Mouse (Mus musculus) limb, embryonic 12.5 days (tissue): ENCODE results near the gene Khnyn. TPM values are rescaled to one million over a fixed set of nuclear protein-coding genes. Genes with fewer than 3 reads are reported as not detected.

Source experiments
- ATAC-seq: fragments of 200-750 bp; cut with Nextera tagmentation; 2 replicates; pipeline ENCODE4 v1.8.0; 2017; ENCODE audit warnings: low read depth, moderate TSS enrichment; ENCODE audit not compliant: insufficient number of reproducible peaks, insufficient read depth, low FRiP score, low TSS enrichment
- H3K27ac ChIP-seq: fragments of 300-500 bp; sonication (generic); 2 replicates; pipeline ENCODE4 v1.5.1; 2016; ENCODE audit warnings: mild to moderate bottlenecking, moderate library complexity
- H3K27me3 ChIP-seq: fragments of 300-500 bp; sonication (generic); 2 replicates; pipeline ENCODE4 v1.6.1; 2016; ENCODE audit warnings: mild to moderate bottlenecking, moderate library complexity
- H3K36me3 ChIP-seq: fragments of 300-500 bp; sonication (generic); 2 replicates; pipeline ENCODE4 v1.6.1; 2016; ENCODE audit warnings: mild to moderate bottlenecking, moderate library complexity
- H3K4me1 ChIP-seq: fragments of 300-500 bp; sonication (generic); replicated peaks from 2 replicates; pipeline ENCODE4 v1.6.1; 2016
- H3K4me2 ChIP-seq: fragments of 300-500 bp; sonication (generic); 2 replicates; pipeline ENCODE4 v1.6.1; 2016; ENCODE audit warnings: mild to moderate bottlenecking, moderate library complexity
- H3K4me3 ChIP-seq: fragments of 300-500 bp; sonication (generic); replicated peaks from 2 replicates; pipeline ENCODE4 v1.5.1; 2016; ENCODE audit warnings: mild to moderate bottlenecking
- H3K9ac ChIP-seq: fragments of 300-500 bp; sonication (generic); replicated peaks from 2 replicates; pipeline ENCODE4 v1.6.1; 2016; ENCODE audit warnings: mild to moderate bottlenecking, moderate library complexity
- H3K9me3 ChIP-seq: fragments of 300-500 bp; sonication (generic); 2 replicates; pipeline ENCODE4 v1.6.1; 2016; ENCODE audit warnings: mild to moderate bottlenecking, moderate library complexity
- WGBS: fragments of 180-500 bp; shearing (Covaris S2); methylation state at CpG from one replicate; pipeline ENCODE4 v1.1.7; 2016; 5-methylcytosine and 5-hydroxymethylcytosine counted together
- polyA plus RNA-seq: library from polyadenylated mRNA; unstranded; fragments of >200 nt; fragmentation: Nextera tagmentation; extraction: Ambion mirVana; gene quantifications from 2 replicates; pipeline ENCODE4 v1.2.1, GENCODE M21; 2016

Khnyn gene
- polyA plus RNA-seq, 1 experiment from 2014 or later = 36.9 TPM

- no peak for ATAC-seq
- Histone ChIP-seq H3K27me3 (no peaks in the 10 kb centered on the region), H3K9me3 (0 out of 2 replicates have a peak, but pooled peaks cover 6% of the 10 kb centered on the region), H3K4me3 (no peak overlapping the region), H3K4me2 (no peak overlapping the region), H3K36me3 (no peaks in the 10 kb centered on the region), H3K4me1 (peaks cover 6% of the 10 kb centered on the region; the same call in 1 of the 2 replicates), H3K27ac (no peak overlapping the region), H3K9ac (no peak overlapping the region)
- 87% methylated on average over 4 of the region's 4 CpGs for WGBS
Observed at GRCm38 (mm10) chr14:55926847-55927246, 42.1 kb downstream of the Khnyn start.

- Histone ChIP-seq H3K27ac (no peak overlapping the region), H3K4me1 (peaks cover 9% of the 10 kb centered on the region; the same call in 1 of the 2 replicates)
- 27% methylated on average over 12 of the region's 12 CpGs for WGBS
Observed at GRCm38 (mm10) chr14:55929263-55929997, 44.7 kb downstream of the Khnyn start.

GRCm38 (mm10) chr14:55933586-55933985 lies 48.8 kb downstream of the Khnyn start:
- Histone ChIP-seq H3K4me1 (peaks cover 9% of the 10 kb centered on the region; the same call in 1 of the 2 replicates), H3K36me3 (no peaks in the 10 kb centered on the region), H3K9me3 (0 out of 2 replicates have a peak, but pooled peaks cover 6% of the 10 kb centered on the region), H3K27ac (no peak overlapping the region), H3K27me3 (no peaks in the 10 kb centered on the region), H3K9ac (no peak overlapping the region), H3K4me2 (no peak overlapping the region), H3K4me3 (no peak overlapping the region)
- peak; percentile 42; the same call in 1 of the 2 replicates for ATAC-seq
- WGBS = 16% methylated on average over 7 of the region's 7 CpGs

More at GRCm38 (mm10) chr14:55929263-55929997, 44.7 kb downstream of the Khnyn start:
- H3K4me3 ChIP-seq = no peak overlapping the region
- no peaks in the 10 kb centered on the region for H3K36me3 ChIP-seq
- no peaks in the 10 kb centered on the region for H3K27me3 ChIP-seq
- H3K9me3 ChIP-seq = 0 out of 2 replicates have a peak, but pooled peaks cover 6% of the 10 kb centered on the region
- no peak overlapping the region for H3K9ac ChIP-seq
- no peak overlapping the region for H3K4me2 ChIP-seq
- ATAC-seq = no peak

- H3K36me3 ChIP-seq = no peaks in the 10 kb centered on the region
- no peaks in the 10 kb centered on the region for H3K4me1 ChIP-seq
- no peak overlapping the region for H3K4me2 ChIP-seq
- no peak overlapping the region for H3K27ac ChIP-seq
- WGBS = 21% methylated on average over 7 of the region's 7 CpGs
- H3K9ac ChIP-seq = no peak overlapping the region
- H3K9me3 ChIP-seq = no peaks in the 10 kb centered on the region
- no peak for ATAC-seq
- H3K4me3 ChIP-seq = no peak overlapping the region
- 0 out of 2 replicates have a peak, but pooled peaks cover 4% of the 10 kb centered on the region for H3K27me3 ChIP-seq
Observed at GRCm38 (mm10) chr14:55940070-55940800, 55.5 kb downstream of the Khnyn start.

- no peak for ATAC-seq
- Histone ChIP-seq H3K9ac (no peak overlapping the region), H3K27me3 (0 out of 2 replicates have a peak, but pooled peaks cover 4% of the 10 kb centered on the region), H3K4me3 (no peak overlapping the region), H3K4me1 (no peaks in the 10 kb centered on the region), H3K9me3 (no peaks in the 10 kb centered on the region), H3K4me2 (no peak overlapping the region), H3K36me3 (no peaks in the 10 kb centered on the region), H3K27ac (no peak overlapping the region)
- WGBS = 81% methylated on average over 11 of the region's 11 CpGs
Observed at GRCm38 (mm10) chr14:55943601-55944000, 58.9 kb downstream of the Khnyn start.

- Histone ChIP-seq H3K36me3 (no peaks in the 10 kb centered on the region), H3K4me1 (no peaks in the 10 kb centered on the region), H3K4me3 (no peak within 1 kb of the TSS), H3K27ac (no peak within 1 kb of the TSS), H3K9ac (no peak within 1 kb of the TSS), H3K27me3 (0 out of 2 replicates have a peak, but pooled peaks cover 4% of the 10 kb centered on the region), H3K9me3 (no peaks in the 10 kb centered on the region), H3K4me2 (no peak within 1 kb of the TSS)
- WGBS = 83% methylated on average over 4 of the region's 4 CpGs
- no peak for ATAC-seq
Observed at GRCm38 (mm10) chr14:55944575-55944974, 59.8 kb downstream of the Khnyn start, which contains the start of gene Cma1. Cma1 (minus strand) TSS chr14:55944675.

GRCm38 (mm10) chr14:55946269-55946969 lies 61.7 kb downstream of the Khnyn start:
- H3K9ac ChIP-seq = no peak overlapping the region
- H3K27me3 ChIP-seq = 0 out of 2 replicates have a peak, but pooled peaks cover 4% of the 10 kb centered on the region
- H3K9me3 ChIP-seq = no peaks in the 10 kb centered on the region
- no peaks in the 10 kb centered on the region for H3K4me1 ChIP-seq
- no peak overlapping the region for H3K4me2 ChIP-seq
- H3K36me3 ChIP-seq = no peaks in the 10 kb centered on the region
- ATAC-seq = no peak
- WGBS = 63% methylated on average over 2 of the region's 2 CpGs
- no peak overlapping the region for H3K4me3 ChIP-seq
- H3K27ac ChIP-seq = no peak overlapping the region

Other genes starting within 250 kb of the Khnyn start
- 78.9 and 100 TPM in 2 replicates for gene Ipo4, start 249.0 kb upstream of the Khnyn start, polyA plus RNA-seq
- 2.7 and 3.1 TPM in 2 replicates for gene Gm49378, start 247.1 kb upstream of the Khnyn start, polyA plus RNA-seq
- 96.1 and 96.7 TPM in 2 replicates for gene Tm9sf1, start 241.1 kb upstream of the Khnyn start, polyA plus RNA-seq
- gene Tssk4, start 234.8 kb upstream of the Khnyn start, polyA plus RNA-seq = 0.70 and 1.0 TPM in 2 replicates
- gene Mdp1, start 224.4 kb upstream of the Khnyn start, polyA plus RNA-seq = 63.0 and 68.8 TPM in 2 replicates
- gene Gmpr2, start 213.0 kb upstream of the Khnyn start, polyA plus RNA-seq = 67.6 and 74.2 TPM in 2 replicates
- 594 and 653 TPM in 2 replicates for gene Nedd8, start 212.8 kb upstream of the Khnyn start, polyA plus RNA-seq
- gene Tinf2, start 203.1 kb upstream of the Khnyn start, polyA plus RNA-seq = 57.1 and 58.3 TPM in 2 replicates
- gene Tgm1, start 171.0 kb upstream of the Khnyn start, polyA plus RNA-seq = 2.0 and 2.7 TPM in 2 replicates
- 27.3 and 29.0 TPM in 2 replicates for gene Rabggta, start 162.7 kb upstream of the Khnyn start, polyA plus RNA-seq
- gene Dhrs1, start 139.3 kb upstream of the Khnyn start, polyA plus RNA-seq = 72.5 and 82.6 TPM in 2 replicates
- 52.0 and 53.0 TPM in 2 replicates for gene Nop9, start 139.3 kb upstream of the Khnyn start, polyA plus RNA-seq
- 0.60 TPM in 1 of 2 replicates, not detected in the other for gene Cideb, start 126.5 kb upstream of the Khnyn start, polyA plus RNA-seq
- gene Ltb4r2, start 123.5 kb upstream of the Khnyn start, polyA plus RNA-seq = 0.58 and 0.73 TPM in 2 replicates
- 0.26 and 0.68 TPM in 2 replicates for gene Ltb4r1, start 119.0 kb upstream of the Khnyn start, polyA plus RNA-seq
- 17.7 and 19.9 TPM in 2 replicates for gene Adcy4, start 100.9 kb upstream of the Khnyn start, polyA plus RNA-seq
- gene Ripk3, start 96.1 kb upstream of the Khnyn start, polyA plus RNA-seq = 25.2 and 36.4 TPM in 2 replicates
- 147 and 151 TPM in 2 replicates for gene Nfatc4, start 61.8 kb upstream of the Khnyn start, polyA plus RNA-seq
- gene Nynrin, start 30.9 kb upstream of the Khnyn start, polyA plus RNA-seq = 38.9 and 46.0 TPM in 2 replicates
- gene Cbln3, start 555 bp upstream of the Khnyn start, polyA plus RNA-seq = 0.20 and 0.21 TPM in 2 replicates
- gene Sdr39u1, start 15.3 kb downstream of the Khnyn start, polyA plus RNA-seq = 81.7 and 86.3 TPM in 2 replicates
- gene Cma1, start 59.7 kb downstream of the Khnyn start, polyA plus RNA-seq = 0.20 and 0.45 TPM in 2 replicates
- not detected in 2 replicates for gene Cma2, start 66.0 kb downstream of the Khnyn start, polyA plus RNA-seq
- not detected in 2 replicates for gene Mcpt1, start 133.0 kb downstream of the Khnyn start, polyA plus RNA-seq
- not detected in 2 replicates for gene Mcpt9, start 145.5 kb downstream of the Khnyn start, polyA plus RNA-seq
- not detected in 2 replicates for gene Mcpt2, start 157.1 kb downstream of the Khnyn start, polyA plus RNA-seq
- not detected in 2 replicates for gene Mcpt4, start 177.4 kb downstream of the Khnyn start, polyA plus RNA-seq
- gene Mcpt8, start 200.3 kb downstream of the Khnyn start, polyA plus RNA-seq = not detected in 2 replicates
- gene Ctsg, start 217.6 kb downstream of the Khnyn start, polyA plus RNA-seq = not detected in 2 replicates
- gene Gzme, start 235.7 kb downstream of the Khnyn start, polyA plus RNA-seq = not detected in 2 replicates
- gene Gzmd, start 247.7 kb downstream of the Khnyn start, polyA plus RNA-seq = not detected in 2 replicates